Mouse (Mus musculus): ENCODE measurements at regions not wholly inside any gene's neighbourhood (a gene's known extent, or its start where the extent isn't known, plus 50 kb on each side); places are given as distances from the start of the nearest gene placed in this dataset.
A peak's percentile ranks its signal among the peaks of the same experiment; 100 is the strongest.

GRCm38 (mm10) chr12:98337644-98338043 lies 69.2 kb downstream of the Gpr65 start:
- H3K27ac ChIP-seq (ENCODE audit: low read length), result no peak overlapping the region

GRCm38 (mm10) chr12:98339536-98339935 lies 71.1 kb downstream of the Gpr65 start:
- H3K27ac ChIP-seq (ENCODE audit: low read length), result no peak overlapping the region
- no peaks in the 10 kb centered on the region for H3K27me3 ChIP-seq (ENCODE audit: control insufficient read depth, insufficient read depth, low read length)
- ATAC-seq (ENCODE audit: insufficient number of reproducible peaks, insufficient read depth, low FRiP score, low read depth), result no peak
- H3K9ac ChIP-seq (replicated peaks; ENCODE audit: low read depth, low read length), result no peak overlapping the region
- H3K4me1 ChIP-seq (ENCODE audit: control insufficient read depth, insufficient read depth, low read length), result no peaks in the 10 kb centered on the region
- 90% methylated on average over 9 of the region's 9 CpGs for WGBS
- H3K4me2 ChIP-seq (replicated peaks; ENCODE audit: low read depth, low read length), result no peak overlapping the region
- no peaks in the 10 kb centered on the region for H3K36me3 ChIP-seq (ENCODE audit: control insufficient read depth, insufficient read depth, low read length)
- H3K9me3 ChIP-seq (ENCODE audit: control insufficient read depth, low read depth, low read length), result no peaks in the 10 kb centered on the region
- H3K4me3 ChIP-seq (ENCODE audit: low read depth, low read length), result no peak overlapping the region

More at GRCm38 (mm10) chr12:98337644-98338043, 69.2 kb downstream of the Gpr65 start:
- 0 out of 2 replicates have a peak, but pooled peaks have one; percentile 42 for ATAC-seq (ENCODE audit: insufficient number of reproducible peaks, insufficient read depth, low FRiP score, low read depth)
- H3K9ac ChIP-seq (replicated peaks; ENCODE audit: low read depth, low read length), result no peak overlapping the region
- no peaks in the 10 kb centered on the region for H3K4me1 ChIP-seq (ENCODE audit: control insufficient read depth, insufficient read depth, low read length)
- H3K4me2 ChIP-seq (replicated peaks; ENCODE audit: low read depth, low read length), result no peak overlapping the region
- 49% methylated on average over 2 of the region's 3 CpGs for WGBS
- H3K27me3 ChIP-seq (ENCODE audit: control insufficient read depth, insufficient read depth, low read length), result no peaks in the 10 kb centered on the region
- H3K9me3 ChIP-seq (ENCODE audit: control insufficient read depth, low read depth, low read length), result no peaks in the 10 kb centered on the region
- no peak overlapping the region for H3K4me3 ChIP-seq (ENCODE audit: low read depth, low read length)
- H3K36me3 ChIP-seq (ENCODE audit: control insufficient read depth, insufficient read depth, low read length), result no peaks in the 10 kb centered on the region

- Histone ChIP-seq H3K27me3 (ENCODE audit: control insufficient read depth, insufficient read depth, low read length) (no peaks in the 10 kb centered on the region), H3K4me1 (ENCODE audit: control insufficient read depth, insufficient read depth, low read length) (no peaks in the 10 kb centered on the region), H3K4me2 (replicated peaks; ENCODE audit: low read depth, low read length) (no peak overlapping the region), H3K9me3 (ENCODE audit: control insufficient read depth, low read depth, low read length) (no peaks in the 10 kb centered on the region), H3K36me3 (ENCODE audit: control insufficient read depth, insufficient read depth, low read length) (no peaks in the 10 kb centered on the region), H3K9ac (replicated peaks; ENCODE audit: low read depth, low read length) (no peak overlapping the region), H3K4me3 (ENCODE audit: low read depth, low read length) (no peak overlapping the region), H3K27ac (ENCODE audit: low read length) (no peak overlapping the region)
- ATAC-seq (ENCODE audit: insufficient number of reproducible peaks, insufficient read depth, low FRiP score, low read depth), result no peak
- WGBS, result 97% methylated on average over 2 of the region's 2 CpGs
Measured at GRCm38 (mm10) chr12:98342158-98342557, 73.7 kb downstream of the Gpr65 start.

GRCm38 (mm10) chr12:98343653-98344052 lies 75.2 kb downstream of the Gpr65 start:
- Histone ChIP-seq H3K9ac (replicated peaks; ENCODE audit: low read depth, low read length) (no peak overlapping the region), H3K36me3 (ENCODE audit: control insufficient read depth, insufficient read depth, low read length) (no peaks in the 10 kb centered on the region), H3K4me2 (replicated peaks; ENCODE audit: low read depth, low read length) (no peak overlapping the region), H3K4me3 (ENCODE audit: low read depth, low read length) (no peak overlapping the region), H3K27ac (ENCODE audit: low read length) (no peak overlapping the region), H3K27me3 (ENCODE audit: control insufficient read depth, insufficient read depth, low read length) (no peaks in the 10 kb centered on the region), H3K9me3 (ENCODE audit: control insufficient read depth, low read depth, low read length) (no peaks in the 10 kb centered on the region), H3K4me1 (ENCODE audit: control insufficient read depth, insufficient read depth, low read length) (no peaks in the 10 kb centered on the region)
- 65% methylated on average over 7 of the region's 7 CpGs for WGBS
- no peak for ATAC-seq (ENCODE audit: insufficient number of reproducible peaks, insufficient read depth, low FRiP score, low read depth)

- Histone ChIP-seq H3K4me2 (replicated peaks; ENCODE audit: low read depth, low read length) (no peak overlapping the region), H3K9me3 (ENCODE audit: control insufficient read depth, low read depth, low read length) (no peaks in the 10 kb centered on the region), H3K36me3 (ENCODE audit: control insufficient read depth, insufficient read depth, low read length) (no peaks in the 10 kb centered on the region), H3K27ac (ENCODE audit: low read length) (no peak overlapping the region), H3K4me3 (ENCODE audit: low read depth, low read length) (no peak overlapping the region), H3K4me1 (ENCODE audit: control insufficient read depth, insufficient read depth, low read length) (no peaks in the 10 kb centered on the region), H3K27me3 (ENCODE audit: control insufficient read depth, insufficient read depth, low read length) (no peaks in the 10 kb centered on the region), H3K9ac (replicated peaks; ENCODE audit: low read depth, low read length) (no peak overlapping the region)
- no peak for ATAC-seq (ENCODE audit: insufficient number of reproducible peaks, insufficient read depth, low FRiP score, low read depth)
- WGBS, result 90% methylated on average over 6 of the region's 6 CpGs
Measured at GRCm38 (mm10) chr12:98347056-98347455, 78.6 kb downstream of the Gpr65 start.

- H3K4me2 ChIP-seq (replicated peaks; ENCODE audit: low read depth, low read length), result no peak overlapping the region
- no peaks in the 10 kb centered on the region for H3K27me3 ChIP-seq (ENCODE audit: control insufficient read depth, insufficient read depth, low read length)
- H3K9ac ChIP-seq (replicated peaks; ENCODE audit: low read depth, low read length), result no peak overlapping the region
- no peaks in the 10 kb centered on the region for H3K4me1 ChIP-seq (ENCODE audit: control insufficient read depth, insufficient read depth, low read length)
- no peak for ATAC-seq (ENCODE audit: insufficient number of reproducible peaks, insufficient read depth, low FRiP score, low read depth)
- H3K4me3 ChIP-seq (ENCODE audit: low read depth, low read length), result no peak overlapping the region
- H3K9me3 ChIP-seq (ENCODE audit: control insufficient read depth, low read depth, low read length), result no peaks in the 10 kb centered on the region
- no peaks in the 10 kb centered on the region for H3K36me3 ChIP-seq (ENCODE audit: control insufficient read depth, insufficient read depth, low read length)
- WGBS, result 69% methylated on average over 13 of the region's 13 CpGs
- H3K27ac ChIP-seq (ENCODE audit: low read length), result no peak overlapping the region
Measured at GRCm38 (mm10) chr12:98347550-98348318, 79.3 kb downstream of the Gpr65 start.

GRCm38 (mm10) chr12:98349864-98350643 lies 81.6 kb downstream of the Gpr65 start:
- WGBS, result 95% methylated on average over 7 of the region's 7 CpGs
- peak; percentile 58; the same call in 1 of the 2 replicates for ATAC-seq (ENCODE audit: insufficient number of reproducible peaks, insufficient read depth, low FRiP score, low read depth)
- H3K4me3 ChIP-seq (ENCODE audit: low read depth, low read length), result no peak overlapping the region
- H3K27me3 ChIP-seq (ENCODE audit: control insufficient read depth, insufficient read depth, low read length), result no peaks in the 10 kb centered on the region
- no peak overlapping the region for H3K27ac ChIP-seq (ENCODE audit: low read length)
- H3K4me2 ChIP-seq (replicated peaks; ENCODE audit: low read depth, low read length), result no peak overlapping the region
- H3K9ac ChIP-seq (replicated peaks; ENCODE audit: low read depth, low read length), result no peak overlapping the region
- no peaks in the 10 kb centered on the region for H3K9me3 ChIP-seq (ENCODE audit: control insufficient read depth, low read depth, low read length)
- no peaks in the 10 kb centered on the region for H3K4me1 ChIP-seq (ENCODE audit: control insufficient read depth, insufficient read depth, low read length)
- H3K36me3 ChIP-seq (ENCODE audit: control insufficient read depth, insufficient read depth, low read length), result no peaks in the 10 kb centered on the region

- no peaks in the 10 kb centered on the region for H3K4me1 ChIP-seq (ENCODE audit: control insufficient read depth, insufficient read depth, low read length)
- ATAC-seq (ENCODE audit: insufficient number of reproducible peaks, insufficient read depth, low FRiP score, low read depth), result no peak
- H3K4me2 ChIP-seq (replicated peaks; ENCODE audit: low read depth, low read length), result no peak overlapping the region
- H3K36me3 ChIP-seq (ENCODE audit: control insufficient read depth, insufficient read depth, low read length), result no peaks in the 10 kb centered on the region
- WGBS, result 93% methylated on average over 2 of the region's 2 CpGs
- H3K27me3 ChIP-seq (ENCODE audit: control insufficient read depth, insufficient read depth, low read length), result no peaks in the 10 kb centered on the region
- H3K9ac ChIP-seq (replicated peaks; ENCODE audit: low read depth, low read length), result no peak overlapping the region
- H3K4me3 ChIP-seq (ENCODE audit: low read depth, low read length), result no peak overlapping the region
- H3K27ac ChIP-seq (ENCODE audit: low read length), result no peak overlapping the region
- H3K9me3 ChIP-seq (ENCODE audit: control insufficient read depth, low read depth, low read length), result no peaks in the 10 kb centered on the region
Measured at GRCm38 (mm10) chr12:98352401-98352800, 84.0 kb downstream of the Gpr65 start.

Data from stomach, embryonic 14.5 days (tissue).